Mouse (Mus musculus) limb, embryonic 15.5 days (tissue): ENCODE data around the gene Fads6. TPM values are rescaled to one million over a fixed set of nuclear protein-coding genes. Genes with fewer than 3 reads are reported as not detected.

Source experiments
- microRNA-seq: library from miRNA; unstranded; fragments of <30 nt; microRNA quantifications from one replicate; pipeline ENCODE4, GENCODE M21; 2016
- polyA plus RNA-seq: library from polyadenylated mRNA; unstranded; fragments of >200 nt; fragmentation: Nextera tagmentation; extraction: Ambion mirVana; gene quantifications from 2 replicates; pipeline ENCODE4 v1.2.1, GENCODE M21; 2015

Fads6 gene
- polyA plus RNA-seq, 1 experiment from 2014 or later: 0.24 TPM

Small RNA genes lying within 50 kb of the gene (microRNA-seq; reads per million reads assigned to microRNA genes)
- gene Gm25837: not detected

Other genes starting within 250 kb of the Fads6 start
- not detected in 2 replicates for gene Cd300ld3, start 249.3 kb downstream of the Fads6 start, polyA plus RNA-seq
- 0.09 TPM in 1 of 2 replicates, not detected in the other for gene Cd300e, start 235.5 kb downstream of the Fads6 start, polyA plus RNA-seq
- 2.1 and 2.5 TPM in 2 replicates for gene Rab37, start 206.2 kb downstream of the Fads6 start, polyA plus RNA-seq
- gene Cd300lf, start 163.7 kb downstream of the Fads6 start, polyA plus RNA-seq: 0.46 and 0.65 TPM in 2 replicates
- gene Slc9a3r1, start 134.3 kb downstream of the Fads6 start, polyA plus RNA-seq: 41.8 and 43.9 TPM in 2 replicates
- 15.8 and 15.9 TPM in 2 replicates for gene Tmem104, start 110.2 kb downstream of the Fads6 start, polyA plus RNA-seq
- gene Nat9, start 109.8 kb downstream of the Fads6 start, polyA plus RNA-seq: 23.6 and 27.3 TPM in 2 replicates
- 0.05 TPM in 1 of 2 replicates, not detected in the other for gene Grin2c, start 30.4 kb downstream of the Fads6 start, polyA plus RNA-seq
- gene Fdxr, start 20.6 kb downstream of the Fads6 start, polyA plus RNA-seq: 15.2 and 16.6 TPM in 2 replicates
- 0.31 TPM in 1 of 2 replicates, not detected in the other for gene Otop2, start 9.5 kb upstream of the Fads6 start, polyA plus RNA-seq
- gene Ush1g, start 24.4 kb upstream of the Fads6 start, polyA plus RNA-seq: 0.04 TPM in 1 of 2 replicates, not detected in the other
- gene Otop3, start 37.1 kb upstream of the Fads6 start, polyA plus RNA-seq: 0.10 and 0.11 TPM in 2 replicates
- gene Hid1, start 70.1 kb upstream of the Fads6 start, polyA plus RNA-seq: 3.8 and 3.9 TPM in 2 replicates
- 9.2 and 10.8 TPM in 2 replicates for gene Cdr2l, start 84.3 kb upstream of the Fads6 start, polyA plus RNA-seq
- 141 and 142 TPM in 2 replicates for gene Mrpl58, start 106.1 kb upstream of the Fads6 start, polyA plus RNA-seq
- gene Atp5h, start 122.3 kb upstream of the Fads6 start, polyA plus RNA-seq: 766 and 816 TPM in 2 replicates
- 9.9 and 15.1 TPM in 2 replicates for gene Kctd2, start 122.5 kb upstream of the Fads6 start, polyA plus RNA-seq
- not detected in 2 replicates for gene Trim80, start 142.9 kb upstream of the Fads6 start, polyA plus RNA-seq
- not detected in 2 replicates for gene Slc16a5, start 164.8 kb upstream of the Fads6 start, polyA plus RNA-seq
- 7.2 and 7.8 TPM in 2 replicates for gene Armc7, start 178.0 kb upstream of the Fads6 start, polyA plus RNA-seq
- 81.6 and 82.1 TPM in 2 replicates for gene Nt5c, start 194.2 kb upstream of the Fads6 start, polyA plus RNA-seq
- 495 and 589 TPM in 2 replicates for gene Jpt1, start 216.7 kb upstream of the Fads6 start, polyA plus RNA-seq
- gene Sumo2, start 238.6 kb upstream of the Fads6 start, polyA plus RNA-seq: 765 and 837 TPM in 2 replicates